Mouse (Mus musculus): ENCODE measurements at regions not wholly inside any gene's neighbourhood (a gene's known extent, or its start where the extent isn't known, plus 50 kb on each side); places are given as distances from the start of the nearest gene placed in this dataset.

Small RNA genes lying in the stretch of these regions (microRNA-seq; reads per million reads assigned to microRNA genes)
- 0 reads per million in 2 experiments for gene Gm44326 (ENCODE audit: borderline number of aligned reads in 2 of 2)
- gene Mir5099 (ENCODE audit: borderline number of aligned reads in 2 of 2): 37.0 to 51.3 reads per million in 2 experiments

Data from heart, postnatal 36 days (tissue).